Mouse (Mus musculus): ENCODE data around the gene Bach2.

Bach2 gene

DNA sequence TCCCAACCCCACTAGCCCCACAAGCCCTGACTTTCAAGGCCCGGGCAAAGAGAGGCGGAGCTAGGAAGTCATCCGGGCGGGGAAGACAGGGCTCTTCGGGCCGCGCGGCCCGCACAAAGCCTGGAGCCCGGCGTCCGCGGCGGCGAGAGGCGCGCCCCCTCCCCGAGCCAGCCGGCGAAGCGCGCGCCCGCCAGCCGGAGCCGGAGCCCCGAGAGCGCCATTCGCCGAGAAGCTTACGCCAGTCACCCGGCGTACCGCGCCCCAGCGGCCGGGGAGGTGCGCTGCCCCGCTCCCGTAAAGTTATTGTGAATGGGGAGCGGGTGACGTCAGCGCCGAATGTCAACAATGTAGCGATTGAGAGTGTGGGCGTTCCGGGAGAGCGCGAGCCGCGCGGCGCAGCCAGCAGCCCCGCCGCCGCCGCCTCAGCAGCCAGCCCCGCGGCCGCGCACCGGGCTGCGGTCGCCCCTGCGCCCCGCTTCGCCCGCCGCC lies at the start of gene Bach2:
Bach2 (plus strand) TSS at position 439 of the 489 bp plus-strand sequence.
- peak; percentile 93 for DNase-seq

DNA sequence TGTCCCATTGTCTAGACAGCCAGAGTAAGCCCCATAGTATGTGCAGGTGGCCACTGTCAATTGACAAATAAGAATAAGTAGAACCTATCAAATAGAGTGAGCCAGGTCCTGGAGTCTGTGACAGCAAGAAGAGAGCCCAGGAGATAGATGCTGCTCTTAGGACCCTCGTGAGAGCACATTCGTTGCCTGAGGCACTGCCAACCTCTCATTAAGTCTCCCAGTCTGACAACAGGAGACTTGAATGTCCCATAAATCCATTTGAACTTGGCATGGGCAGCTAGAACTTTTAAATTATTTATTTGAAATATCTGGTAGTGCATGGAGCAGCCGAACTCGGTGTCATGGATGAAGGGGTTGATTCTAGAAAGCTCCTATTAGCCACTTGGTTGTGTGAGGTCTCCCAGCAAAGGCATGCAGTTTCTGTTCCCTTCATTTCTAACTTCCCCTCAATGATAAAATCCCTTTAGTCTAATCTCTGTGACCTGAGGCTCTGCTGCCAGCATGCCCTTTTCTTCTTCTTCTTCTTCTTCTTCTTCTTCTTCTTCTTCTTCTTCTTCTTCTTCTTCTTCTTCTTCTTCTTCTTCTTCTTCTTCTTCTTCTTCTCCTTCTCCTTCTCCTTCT lies 49.1 kb upstream of the Bach2 start:
- DNase-seq = no peak

DNA sequence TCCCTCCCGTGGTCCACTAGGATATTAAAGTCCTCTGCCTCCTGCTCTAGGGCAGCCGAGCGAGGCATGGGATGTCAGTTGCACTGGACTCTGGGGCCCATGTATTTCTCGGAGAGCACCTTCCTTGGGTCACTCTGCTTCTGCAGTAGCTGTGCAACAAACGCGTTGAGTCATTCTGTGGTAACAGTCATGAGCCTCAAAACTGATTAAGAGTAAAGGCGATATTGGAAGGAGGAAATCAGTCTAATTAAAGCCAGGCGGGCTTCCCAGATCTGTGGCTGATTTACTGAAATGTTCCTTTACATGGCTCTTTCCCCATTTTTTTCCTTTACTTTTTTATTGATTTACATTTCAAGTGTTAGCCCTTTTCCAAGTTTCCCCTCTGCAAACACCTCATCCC lies 48.1 kb upstream of the Bach2 start:
- DNase-seq = no peak

DNA sequence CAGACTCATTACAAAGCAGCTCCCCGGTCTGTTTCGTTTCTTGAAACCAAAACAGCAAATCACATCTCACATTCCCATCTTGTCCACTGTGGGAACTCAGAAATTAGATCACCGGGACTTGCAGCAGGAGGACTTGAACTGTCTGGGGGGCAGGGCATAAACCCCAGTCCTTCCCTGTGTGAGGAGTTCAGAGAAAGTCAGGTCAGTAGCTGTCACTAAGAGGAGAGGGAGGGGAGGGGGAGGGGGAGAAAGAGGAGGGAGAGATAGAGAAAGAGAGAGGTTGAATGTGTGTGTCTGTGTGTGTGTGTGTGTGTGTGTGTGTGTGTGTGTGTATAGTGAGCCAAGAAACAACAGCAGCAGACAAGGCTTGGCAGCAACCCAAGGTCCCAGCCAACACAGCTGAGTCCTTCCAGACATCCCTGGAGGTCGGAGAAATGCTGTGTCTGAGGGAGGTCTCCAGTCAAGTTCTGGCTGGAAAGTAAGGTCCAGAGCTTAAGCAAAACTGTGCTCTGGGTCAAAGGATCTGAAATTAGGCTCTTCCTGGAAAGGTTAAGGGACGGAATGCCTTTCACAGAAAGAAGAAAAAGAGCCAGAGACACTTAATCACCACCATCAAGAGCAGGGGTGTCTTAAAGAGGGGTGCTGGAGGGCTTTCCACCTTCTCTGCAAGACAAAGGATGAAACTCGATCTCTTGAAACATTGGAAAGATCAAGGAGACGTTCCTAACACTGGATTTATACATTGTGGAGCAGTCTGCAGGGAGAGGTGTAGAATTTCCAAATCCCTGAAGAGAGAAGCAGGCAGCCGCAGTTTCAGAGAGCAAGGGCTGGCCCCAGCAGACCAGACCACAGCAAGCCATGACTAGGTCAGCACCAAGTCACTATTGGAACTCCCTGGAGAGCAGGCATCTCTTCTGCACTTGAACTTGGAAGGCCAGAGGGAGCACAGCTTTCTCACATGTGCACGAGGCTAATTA lies 42.4 kb upstream of the Bach2 start:
- DNase-seq = no peak

DNA sequence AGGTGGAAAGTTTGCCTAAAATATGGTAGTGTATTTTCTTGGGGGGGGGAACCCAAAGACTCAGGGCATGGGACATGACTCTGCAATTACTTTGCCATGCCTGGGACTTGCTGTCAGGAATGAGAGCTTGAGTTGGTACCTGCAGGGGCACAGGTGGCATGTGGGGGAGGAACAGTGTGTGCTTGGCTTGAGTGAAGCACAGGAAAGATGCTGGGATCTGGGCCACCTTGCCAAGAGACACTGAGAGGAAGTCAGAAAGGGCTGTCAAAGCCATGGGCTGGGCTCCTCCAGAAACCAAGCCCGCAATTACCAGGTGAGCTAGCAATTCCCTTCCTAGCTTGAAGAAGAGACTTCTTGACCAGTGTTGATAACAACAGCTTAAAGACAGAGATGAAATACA lies 40.6 kb upstream of the Bach2 start:
- DNase-seq = no peak

DNA sequence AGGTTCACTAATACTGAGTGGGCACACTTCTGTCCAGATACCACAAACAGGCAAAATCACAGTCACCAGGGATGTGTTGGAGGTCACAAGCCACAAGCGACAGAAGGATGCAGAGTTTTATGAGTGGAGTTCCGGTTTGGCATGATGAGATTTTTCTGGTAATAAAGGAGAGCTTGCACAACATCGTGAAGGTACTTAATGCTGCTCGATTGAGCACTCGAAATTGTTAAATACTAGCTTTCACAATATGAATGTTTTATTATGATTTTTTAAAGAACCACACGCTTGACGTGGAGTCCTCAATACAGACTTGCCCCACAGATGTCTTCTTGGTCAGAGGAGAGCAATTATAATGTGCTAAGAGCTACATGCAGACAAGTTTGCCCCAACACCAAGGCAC lies 40.0 kb upstream of the Bach2 start:
- no peak for DNase-seq

DNA sequence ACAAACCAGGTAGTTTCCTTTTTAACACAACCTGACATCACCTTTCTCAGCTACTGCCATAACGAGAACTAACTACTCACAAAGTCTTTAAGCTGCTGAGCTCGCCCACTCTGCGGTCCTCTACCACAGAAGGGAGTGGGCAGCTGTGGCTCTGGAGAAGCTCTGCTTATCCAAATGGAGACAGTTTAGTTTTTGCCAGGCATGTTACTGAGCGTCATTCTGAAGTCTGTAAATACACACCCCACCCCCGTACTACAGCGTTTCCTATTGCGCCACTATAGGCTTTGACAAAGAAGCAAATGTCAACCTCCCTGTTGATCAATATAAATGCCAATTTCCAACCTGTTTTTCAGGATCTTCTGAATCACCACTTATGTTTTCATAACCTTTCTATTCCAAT lies 39.4 kb upstream of the Bach2 start:
- peak; percentile 63 for DNase-seq

DNA sequence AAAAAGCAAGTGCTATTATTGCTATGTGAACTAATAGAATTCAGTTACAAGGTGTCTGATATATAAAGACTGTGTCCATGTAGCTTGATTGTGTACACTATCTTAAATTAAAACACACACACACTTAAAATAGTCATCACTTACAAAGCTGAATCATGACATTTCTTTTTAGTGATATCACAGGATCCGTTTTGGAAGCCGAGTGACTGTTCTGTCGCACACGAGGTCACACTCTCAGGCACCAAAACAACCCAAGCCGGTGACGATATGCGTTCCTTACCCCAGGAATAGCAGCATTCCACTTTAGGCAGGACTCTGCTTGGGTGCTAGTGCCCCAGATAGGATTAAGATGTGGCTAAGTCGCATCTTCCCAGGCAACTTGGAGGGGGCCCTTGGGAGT lies 37.5 kb upstream of the Bach2 start:
- DNase-seq = no peak

DNA sequence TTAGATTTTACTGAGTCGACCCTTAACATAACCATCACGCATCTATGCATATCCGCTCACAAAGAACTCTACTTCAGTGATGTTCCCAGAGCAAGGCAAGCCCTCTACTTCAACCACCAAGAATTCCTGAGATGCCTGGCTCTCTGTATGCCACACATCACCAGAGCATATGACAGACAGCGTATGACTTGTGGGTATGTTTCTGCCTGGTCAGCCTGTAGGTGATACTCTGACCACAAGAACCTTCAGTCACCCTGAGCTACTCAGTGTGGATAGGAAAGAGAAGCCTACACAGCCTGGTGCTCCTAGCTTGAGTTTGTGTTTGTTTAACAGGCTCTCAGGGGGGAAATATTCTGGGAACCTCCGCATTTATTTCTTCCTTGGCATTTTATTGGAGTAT lies 36.2 kb upstream of the Bach2 start:
- DNase-seq = no peak

DNA sequence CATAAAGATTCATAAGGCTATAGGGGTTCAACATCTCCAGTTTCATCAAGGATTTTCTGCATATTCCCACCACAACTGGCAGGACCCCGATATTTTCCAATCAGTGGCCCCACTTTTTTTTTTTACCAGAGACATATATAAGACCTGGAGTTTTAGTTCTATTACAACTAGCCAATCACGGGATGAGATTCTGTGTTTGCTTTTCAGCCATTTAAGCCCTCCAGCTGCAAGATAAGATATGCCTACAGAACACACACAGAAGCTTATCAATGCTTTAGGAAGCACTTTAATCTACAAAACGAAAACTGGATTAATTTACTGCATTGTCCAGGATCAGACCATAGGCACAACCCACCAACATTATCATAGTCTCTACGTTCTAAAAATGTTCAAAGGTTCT lies 33.8 kb upstream of the Bach2 start:
- no peak for DNase-seq

DNA sequence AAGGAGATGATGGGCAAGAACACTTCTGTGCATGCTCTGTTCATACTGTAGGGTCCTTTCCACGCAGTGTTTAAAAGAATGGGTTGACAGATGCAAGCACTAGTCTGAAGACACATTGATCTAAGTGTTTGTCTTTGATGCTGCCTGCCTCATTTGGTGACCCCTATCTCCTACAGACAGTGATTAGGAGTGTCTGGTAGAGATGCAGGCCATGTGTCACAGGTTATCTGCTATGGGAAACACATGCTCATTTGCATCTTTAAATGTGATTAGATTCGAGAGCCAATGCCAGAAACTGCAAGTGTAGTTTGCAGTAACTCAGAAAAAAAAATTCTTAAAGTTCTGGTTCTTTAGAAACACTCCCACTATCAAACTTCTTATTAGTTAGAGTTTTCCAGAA lies 32.8 kb upstream of the Bach2 start:
- DNase-seq = no peak

DNA sequence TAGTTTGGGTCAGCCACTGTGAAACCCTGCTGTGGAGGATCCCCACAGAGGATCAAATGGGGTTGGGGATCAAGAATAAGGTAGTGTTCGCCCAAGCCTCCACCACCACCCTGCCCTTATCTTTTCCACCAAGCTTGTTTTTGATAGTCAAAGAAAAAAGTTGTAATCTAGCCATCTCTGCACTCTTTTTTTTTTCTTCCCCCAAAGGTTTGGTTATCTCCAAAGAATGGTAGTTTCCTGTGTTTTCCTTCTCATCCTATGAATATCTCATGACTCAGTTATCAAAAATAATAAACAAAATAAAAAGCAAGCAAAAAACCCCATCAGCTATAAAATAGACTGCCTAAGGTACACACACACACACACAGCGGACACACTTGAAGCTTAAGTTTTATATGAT lies 28.6 kb upstream of the Bach2 start:
- no peak for DNase-seq

DNA sequence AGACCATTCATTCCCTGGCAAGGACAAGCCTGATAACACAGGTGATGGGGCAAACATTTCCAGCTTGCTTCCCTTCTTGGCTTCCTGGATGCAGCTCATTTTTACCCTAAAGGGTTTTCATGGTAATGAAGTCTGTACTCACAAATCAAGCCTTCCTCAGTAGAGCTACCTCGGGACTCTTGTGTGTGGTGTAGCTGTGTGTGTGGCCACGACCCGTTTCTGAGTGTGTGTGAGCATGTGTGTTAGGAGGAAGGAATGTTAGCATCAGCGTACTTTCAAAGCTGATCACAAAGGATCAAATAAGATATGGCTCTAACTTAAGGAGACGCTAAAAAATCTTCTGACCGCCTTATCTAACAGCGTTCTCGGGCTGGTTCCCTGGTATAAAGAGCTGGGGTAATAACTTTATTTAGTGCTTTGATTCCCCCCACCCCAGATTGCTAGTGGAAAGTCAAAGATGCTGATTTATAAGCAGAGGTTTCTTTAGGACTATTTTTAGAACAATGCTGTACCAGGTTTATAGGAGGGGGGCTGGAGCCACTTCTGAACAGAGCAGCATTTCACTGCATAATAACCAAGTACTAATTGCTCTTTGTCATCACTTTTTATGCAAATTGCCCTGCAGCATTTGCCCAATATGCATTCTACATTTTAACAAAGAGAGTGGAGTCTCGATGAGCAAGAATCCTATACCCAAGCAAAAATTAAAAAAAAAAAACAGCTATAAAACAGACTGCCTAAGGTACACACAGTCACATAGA lies 28.0 kb upstream of the Bach2 start:
- DNase-seq = no peak

DNA sequence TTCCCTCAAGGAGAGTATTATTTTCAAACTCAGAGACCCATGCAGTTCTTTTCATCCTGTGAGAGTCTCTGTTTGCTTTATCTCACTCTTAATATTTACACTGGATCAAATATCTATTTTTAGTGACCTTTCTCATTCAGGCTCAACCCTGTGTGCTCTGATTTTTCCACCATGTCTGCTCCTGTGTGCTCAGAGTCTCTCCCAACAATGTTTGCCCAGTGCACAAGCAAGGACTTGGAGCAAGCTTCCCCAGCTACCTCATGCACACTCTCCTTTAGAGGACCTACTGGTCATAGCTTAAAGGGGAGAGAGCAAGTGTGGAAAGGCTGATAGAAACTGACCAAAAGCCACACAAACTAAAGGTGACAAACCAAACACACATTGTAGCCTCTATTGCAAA lies 26.0 kb upstream of the Bach2 start:
- DNase-seq = no peak

DNA sequence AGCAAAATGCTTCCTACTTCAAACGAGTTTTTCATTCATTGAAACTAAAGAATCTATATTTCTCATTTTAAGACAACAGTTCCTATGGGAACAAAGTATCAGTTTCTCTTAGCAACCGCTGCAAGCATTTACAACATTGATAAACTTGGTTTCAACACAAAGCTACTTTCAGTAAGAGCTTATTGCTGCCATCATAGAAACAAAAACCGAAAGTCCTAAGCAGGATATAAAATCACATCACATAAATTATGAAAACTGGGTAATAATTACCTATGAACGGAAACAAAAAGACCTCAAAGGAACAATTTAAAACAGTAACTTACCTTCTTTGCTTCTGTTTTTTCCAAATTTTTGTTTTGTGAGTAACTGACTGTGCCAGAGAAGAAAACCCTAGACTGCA lies 22.1 kb upstream of the Bach2 start:
- no peak for DNase-seq

DNA sequence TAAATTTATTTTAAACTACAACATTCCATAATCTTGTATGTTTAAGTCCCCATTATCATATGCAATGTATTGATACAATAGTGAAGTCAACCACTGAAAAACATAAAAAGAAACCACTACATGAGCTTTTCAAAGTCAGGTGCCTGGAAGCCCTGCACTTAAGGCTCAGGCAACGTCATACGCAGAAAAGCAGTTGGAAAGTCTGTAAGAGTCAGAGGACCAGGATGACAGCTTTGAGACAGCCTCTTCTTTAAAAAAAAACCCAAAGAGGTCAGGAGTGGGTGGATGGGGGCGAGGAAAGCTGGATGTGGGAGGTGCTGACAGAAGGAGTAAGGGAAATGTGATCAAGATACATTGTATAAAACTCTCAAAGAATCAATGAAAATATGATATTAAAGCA lies 21.6 kb upstream of the Bach2 start:
- DNase-seq = no peak

DNA sequence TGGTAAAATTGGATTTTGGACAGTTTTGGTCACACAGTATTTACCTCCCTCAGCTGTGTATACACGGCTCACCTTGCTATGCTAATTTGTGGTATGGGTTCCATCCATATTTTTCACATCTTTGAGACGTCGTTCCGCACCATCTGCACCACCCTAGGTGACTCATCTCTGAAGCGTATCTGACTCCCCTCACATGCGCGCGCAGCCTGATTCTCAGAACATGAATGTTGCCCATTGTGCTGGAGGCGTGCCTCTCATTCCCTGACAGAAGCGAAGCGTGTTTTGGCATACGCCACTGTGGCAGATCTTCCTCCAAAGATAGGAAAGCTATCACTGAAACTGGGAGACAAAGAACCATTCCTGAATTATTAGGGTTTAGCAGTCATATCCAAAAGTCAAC lies 21.0 kb upstream of the Bach2 start:
- peak; percentile 89 for DNase-seq

DNA sequence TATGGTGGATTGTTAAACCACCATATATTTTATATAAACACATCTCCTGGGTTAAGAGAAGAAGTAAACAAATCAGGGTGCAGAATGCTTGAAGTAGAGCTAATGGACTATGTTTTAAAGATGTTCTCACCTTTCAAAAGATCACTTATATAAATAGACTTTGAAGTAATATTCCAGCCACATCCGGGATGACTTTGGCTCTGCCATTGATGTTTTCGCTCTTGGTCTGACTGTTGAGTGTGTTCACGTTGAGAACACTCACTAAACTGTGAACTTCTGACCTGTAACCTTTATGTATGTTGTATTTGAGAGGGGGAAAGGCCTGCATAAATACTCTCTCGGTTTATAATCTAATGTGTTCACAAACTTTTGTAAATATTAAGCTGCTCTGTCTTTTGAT lies 20.2 kb upstream of the Bach2 start:
- no peak for DNase-seq

DNA sequence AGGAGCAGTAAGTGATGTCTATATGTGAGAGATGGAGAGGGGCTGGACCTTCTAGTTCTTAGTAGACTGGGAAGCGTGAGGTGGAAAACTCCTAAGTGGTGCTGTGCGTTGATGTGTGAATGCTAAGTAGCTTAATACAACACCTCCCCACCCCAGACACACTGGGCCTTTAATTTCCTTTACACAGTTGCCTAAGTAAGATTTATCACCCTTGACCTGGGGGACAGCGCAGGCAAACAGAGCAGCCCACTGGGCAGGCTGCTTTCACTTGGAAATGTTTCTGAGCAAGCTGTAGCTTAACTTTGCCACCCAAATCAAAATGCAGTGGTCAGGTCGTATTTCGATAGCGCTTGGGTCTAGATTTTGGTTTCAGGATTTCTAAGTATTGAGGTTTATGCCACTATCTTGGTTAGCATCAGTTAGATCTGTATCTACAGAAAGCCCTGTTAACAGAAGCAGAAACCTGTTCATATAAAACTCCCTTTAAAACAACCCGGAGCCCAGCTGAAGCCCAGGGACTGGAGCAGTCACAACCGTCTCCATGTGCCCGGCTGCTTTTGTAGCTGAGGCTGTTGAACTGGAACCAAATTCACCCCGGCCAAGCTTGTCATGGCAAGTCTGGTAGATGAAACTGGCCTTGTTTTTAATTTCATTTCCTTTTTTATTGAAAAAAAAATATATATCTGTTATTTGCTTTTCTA lies 19.0 kb upstream of the Bach2 start:
- no peak for DNase-seq

DNA sequence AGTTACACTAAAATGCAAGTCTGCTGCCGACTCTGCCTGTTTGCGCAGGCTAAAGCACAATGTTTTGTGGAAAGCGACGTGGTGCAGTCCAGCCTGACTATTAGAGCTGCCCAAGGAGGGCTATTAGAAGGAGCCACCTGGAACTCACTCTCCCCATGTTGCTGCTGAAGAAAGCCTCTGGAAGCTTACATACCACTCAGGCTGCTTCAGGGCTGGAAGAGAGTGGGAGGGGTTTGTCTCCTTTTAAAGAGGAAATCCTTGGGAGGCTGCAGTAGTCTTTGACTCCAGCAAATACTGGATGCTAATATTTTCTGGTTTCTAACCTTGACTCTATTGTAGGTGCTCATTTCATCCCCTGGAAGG lies 18.5 kb upstream of the Bach2 start:
- no peak for DNase-seq

DNA sequence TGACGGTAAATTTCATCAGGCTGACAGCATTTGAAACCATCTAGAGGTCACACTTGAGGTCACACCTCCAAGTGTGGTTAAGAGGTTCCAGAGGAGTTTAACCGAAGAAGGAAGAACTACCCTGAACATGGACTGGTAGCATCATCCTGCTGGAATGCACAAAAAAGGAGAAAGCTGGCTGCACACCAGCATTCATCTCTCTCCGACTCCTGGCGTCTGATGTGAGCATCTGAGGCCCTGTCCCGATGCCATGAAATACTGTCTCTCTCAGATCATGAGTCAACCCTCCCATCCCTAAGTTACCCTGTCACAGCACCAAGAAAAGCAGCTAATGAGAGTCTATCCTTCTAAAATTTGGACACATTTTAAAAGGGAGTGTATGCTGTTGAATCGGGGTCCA lies 17.6 kb upstream of the Bach2 start:
- no peak for DNase-seq

DNA sequence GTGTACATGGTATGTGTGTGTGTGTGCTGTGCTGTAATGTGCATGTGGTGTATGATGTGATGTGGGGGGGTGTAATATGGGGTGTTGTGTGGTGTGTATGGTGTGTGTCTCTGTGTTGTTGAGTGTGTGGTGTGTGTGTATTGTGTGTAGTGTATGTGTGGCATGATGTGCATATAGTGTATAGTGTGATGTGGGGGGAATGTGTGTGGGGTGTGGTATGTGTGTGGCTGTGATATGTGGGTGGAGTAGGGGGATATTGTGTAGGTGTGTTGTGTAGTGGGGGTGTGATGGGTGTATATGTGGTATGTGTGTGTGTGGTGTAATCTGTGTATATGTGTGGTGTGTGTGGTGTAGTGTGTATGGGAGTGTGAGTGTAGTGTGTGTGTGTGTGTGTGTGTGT lies 15.0 kb upstream of the Bach2 start:
- DNase-seq = no peak

DNA sequence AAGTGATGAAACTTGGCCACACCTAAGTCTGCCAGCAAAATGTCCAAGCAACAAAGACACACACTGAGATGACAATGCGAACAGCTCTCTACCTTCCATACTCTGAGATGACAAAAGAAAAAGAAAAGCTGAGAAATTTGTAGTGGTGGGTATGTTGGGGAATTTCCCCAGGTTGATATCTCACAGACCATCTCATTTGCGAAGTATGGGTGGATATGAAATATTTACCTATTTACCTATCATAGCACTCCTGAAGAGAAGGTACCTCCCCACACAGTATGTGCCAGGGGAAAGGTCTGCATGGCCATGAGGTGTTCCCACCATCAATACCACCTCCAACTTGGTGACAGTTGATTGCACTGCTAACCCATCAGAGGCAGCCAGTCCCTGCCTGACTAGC lies 13.4 kb upstream of the Bach2 start:
- DNase-seq = no peak

Data from layer of hippocampus, adult 9-11 months (tissue).